Mouse (Mus musculus) retina, postnatal 1 day (tissue): ENCODE data around the gene Raph1.

ENCODE experiments used
- DNase-seq: peaks from one replicate; pipeline ENCODE4 v3.0.0-alpha.2; 2012

Raph1 gene

GRCm38 (mm10) chr1:60566631-60567311, at the start of gene Raph1:
Gene Raph1, minus strand, starts transcription at chr1:60567104.
- DNase-seq: peak; percentile 95

GRCm38 (mm10) chr1:60615703-60616102, 48.8 kb upstream of the Raph1 start:
- DNase-seq: no peak

GRCm38 (mm10) chr1:60614902-60615301, 48.0 kb upstream of the Raph1 start:
- DNase-seq: no peak

GRCm38 (mm10) chr1:60611968-60612367, 45.1 kb upstream of the Raph1 start:
- no peak for DNase-seq

GRCm38 (mm10) chr1:60610631-60611030, 43.7 kb upstream of the Raph1 start:
- DNase-seq: no peak

- DNase-seq: no peak
Measured at GRCm38 (mm10) chr1:60609011-60609775, 42.3 kb upstream of the Raph1 start.

GRCm38 (mm10) chr1:60604481-60605021, 37.6 kb upstream of the Raph1 start:
- DNase-seq: no peak

GRCm38 (mm10) chr1:60600682-60601081, 33.8 kb upstream of the Raph1 start:
- DNase-seq: no peak

GRCm38 (mm10) chr1:60599926-60600325, 33.0 kb upstream of the Raph1 start:
- no peak for DNase-seq

- DNase-seq: no peak
Measured at GRCm38 (mm10) chr1:60599013-60599701, 32.3 kb upstream of the Raph1 start.

- no peak for DNase-seq
Measured at GRCm38 (mm10) chr1:60596386-60597320, 29.7 kb upstream of the Raph1 start.

GRCm38 (mm10) chr1:60593101-60593500, 26.2 kb upstream of the Raph1 start:
- DNase-seq: no peak

- DNase-seq: no peak
Measured at GRCm38 (mm10) chr1:60588887-60589629, 22.2 kb upstream of the Raph1 start.

- DNase-seq: no peak
Measured at GRCm38 (mm10) chr1:60580990-60581389, 14.1 kb upstream of the Raph1 start.

GRCm38 (mm10) chr1:60579886-60580285, 13.0 kb upstream of the Raph1 start:
- no peak for DNase-seq

GRCm38 (mm10) chr1:60572699-60573098, 5.8 kb upstream of the Raph1 start:
- peak; percentile 53 for DNase-seq

- DNase-seq: no peak
Measured at GRCm38 (mm10) chr1:60569741-60570140, 2.8 kb upstream of the Raph1 start.

GRCm38 (mm10) chr1:60569210-60569609, 2.3 kb upstream of the Raph1 start:
- no peak for DNase-seq

GRCm38 (mm10) chr1:60567321-60567720, 417 bp upstream of the Raph1 start:
- no peak for DNase-seq

- peak; percentile 65 for DNase-seq
Measured at GRCm38 (mm10) chr1:60565931-60566630, 823 bp downstream of the Raph1 start.
